Mouse (Mus musculus): ENCODE data around the gene Gstt2. TPM values are rescaled to one million over a fixed set of nuclear protein-coding genes. Genes with fewer than 3 reads are reported as not detected.
"Not testable (repeated sequence)": the region's sequence is repeated elsewhere in the genome, so short reads cannot be mapped to it uniquely, and the experiment has no call there.

The Gstt2 gene
- polyA plus RNA-seq, 1 experiment from 2014 or later: 16.2 TPM

GRCm38 (mm10) chr10:75873543-75874170 lies 36.4 kb upstream of the Gstt2 start:
- Histone ChIP-seq H3K36me3 (ENCODE audit: control insufficient read depth, insufficient read depth) (no peaks in the 10 kb centered on the region), H3K9ac (ENCODE audit: low read length) (peak overlapping the region; percentile 61), H3K27me3 (ENCODE audit: control insufficient read depth, insufficient read depth, low read length) (no peaks in the 10 kb centered on the region), H3K4me3 (ENCODE audit: low read length) (peak overlapping the region; percentile 47; the same call in 1 of the 2 replicates), H3K4me1 (ENCODE audit: control insufficient read depth, insufficient read depth, low read length) (peaks cover 11% of the 10 kb centered on the region), H3K9me3 (replicated peaks; ENCODE audit: control insufficient read depth, low read length) (no peaks in the 10 kb centered on the region), H3K27ac (ENCODE audit: low read length) (peak overlapping the region; percentile 52), H3K4me2 (ENCODE audit: low read depth, low read length) (peak overlapping the region; percentile 76)
- ATAC-seq (replicated peaks; ENCODE audit: extremely low read depth, insufficient read depth, low FRiP score): no peak
- 32% methylated on average over 10 of the region's 10 CpGs for WGBS

GRCm38 (mm10) chr10:75872915-75873542 lies 35.8 kb upstream of the Gstt2 start:
- H3K27me3 ChIP-seq (ENCODE audit: control insufficient read depth, insufficient read depth, low read length): no peaks in the 10 kb centered on the region
- peak; percentile 94 for ATAC-seq (replicated peaks; ENCODE audit: extremely low read depth, insufficient read depth, low FRiP score)
- no peaks in the 10 kb centered on the region for H3K36me3 ChIP-seq (ENCODE audit: control insufficient read depth, insufficient read depth)
- WGBS: 4% methylated on average over 11 of the region's 11 CpGs
- H3K4me3 ChIP-seq (ENCODE audit: low read length): peak overlapping the region; percentile 47
- H3K4me2 ChIP-seq (ENCODE audit: low read depth, low read length): peak overlapping the region; percentile 76
- H3K27ac ChIP-seq (ENCODE audit: low read length): peak overlapping the region; percentile 52
- no peaks in the 10 kb centered on the region for H3K9me3 ChIP-seq (replicated peaks; ENCODE audit: control insufficient read depth, low read length)
- peaks cover 11% of the 10 kb centered on the region for H3K4me1 ChIP-seq (ENCODE audit: control insufficient read depth, insufficient read depth, low read length)
- H3K9ac ChIP-seq (ENCODE audit: low read length): peak overlapping the region; percentile 61

GRCm38 (mm10) chr10:75872025-75872914 lies 35.0 kb upstream of the Gstt2 start:
- H3K4me1 ChIP-seq (ENCODE audit: control insufficient read depth, insufficient read depth, low read length): peaks cover 11% of the 10 kb centered on the region
- no peak for ATAC-seq (replicated peaks; ENCODE audit: extremely low read depth, insufficient read depth, low FRiP score)
- H3K27ac ChIP-seq (ENCODE audit: low read length): peak overlapping the region; percentile 52
- H3K4me2 ChIP-seq (ENCODE audit: low read depth, low read length): peak overlapping the region; percentile 76
- no peaks in the 10 kb centered on the region for H3K36me3 ChIP-seq (ENCODE audit: control insufficient read depth, insufficient read depth)
- no peaks in the 10 kb centered on the region for H3K27me3 ChIP-seq (ENCODE audit: control insufficient read depth, insufficient read depth, low read length)
- 35% methylated on average over 10 of the region's 10 CpGs for WGBS
- H3K9me3 ChIP-seq (replicated peaks; ENCODE audit: control insufficient read depth, low read length): no peaks in the 10 kb centered on the region
- peak overlapping the region; percentile 47 for H3K4me3 ChIP-seq (ENCODE audit: low read length)
- peak overlapping the region; percentile 57 for H3K9ac ChIP-seq (ENCODE audit: low read length)

GRCm38 (mm10) chr10:75861587-75861986 lies 24.4 kb upstream of the Gstt2 start:
- Histone ChIP-seq H3K27ac (ENCODE audit: low read length) (no peak overlapping the region), H3K4me2 (ENCODE audit: low read depth, low read length) (no peak overlapping the region), H3K9ac (ENCODE audit: low read length) (no peak overlapping the region), H3K36me3 (ENCODE audit: control insufficient read depth, insufficient read depth) (peaks cover 14% of the 10 kb centered on the region), H3K4me1 (ENCODE audit: control insufficient read depth, insufficient read depth, low read length) (peaks cover 26% of the 10 kb centered on the region), H3K9me3 (replicated peaks; ENCODE audit: control insufficient read depth, low read length) (no peaks in the 10 kb centered on the region), H3K4me3 (ENCODE audit: low read length) (no peak overlapping the region), H3K27me3 (ENCODE audit: control insufficient read depth, insufficient read depth, low read length) (no peaks in the 10 kb centered on the region)
- no peak for ATAC-seq (replicated peaks; ENCODE audit: extremely low read depth, insufficient read depth, low FRiP score)
- WGBS: 77% methylated on average over 5 of the region's 5 CpGs

GRCm38 (mm10) chr10:75860746-75861145 lies 23.5 kb upstream of the Gstt2 start:
- peak overlapping the region; percentile 84 for H3K9ac ChIP-seq (ENCODE audit: low read length)
- H3K4me3 ChIP-seq (ENCODE audit: low read length): no peak overlapping the region
- H3K27ac ChIP-seq (ENCODE audit: low read length): peak overlapping the region; percentile 93
- peak overlapping the region; percentile 83 for H3K4me2 ChIP-seq (ENCODE audit: low read depth, low read length)
- no peaks in the 10 kb centered on the region for H3K27me3 ChIP-seq (ENCODE audit: control insufficient read depth, insufficient read depth, low read length)
- H3K9me3 ChIP-seq (replicated peaks; ENCODE audit: control insufficient read depth, low read length): no peaks in the 10 kb centered on the region
- peaks cover 26% of the 10 kb centered on the region for H3K4me1 ChIP-seq (ENCODE audit: control insufficient read depth, insufficient read depth, low read length)
- H3K36me3 ChIP-seq (ENCODE audit: control insufficient read depth, insufficient read depth): peaks cover 14% of the 10 kb centered on the region
- ATAC-seq (replicated peaks; ENCODE audit: extremely low read depth, insufficient read depth, low FRiP score): peak; percentile 38; the same call in 1 of the 2 replicates
- 24% methylated on average over 7 of the region's 7 CpGs for WGBS

GRCm38 (mm10) chr10:75859786-75860470 lies 22.7 kb upstream of the Gstt2 start, which contains the start of gene Mif:
Mif (minus strand) TSS chr10:75860240.
- H3K27me3 ChIP-seq (ENCODE audit: control insufficient read depth, insufficient read depth, low read length); H3K9me3 ChIP-seq (replicated peaks; ENCODE audit: control insufficient read depth, low read length): not testable (repeated sequence)
- Histone ChIP-seq H3K9ac (ENCODE audit: low read length) (peak within 1 kb of the TSS; percentile 84), H3K4me1 (ENCODE audit: control insufficient read depth, insufficient read depth, low read length) (peaks cover 26% of the 10 kb centered on the region), H3K27ac (ENCODE audit: low read length) (peak within 1 kb of the TSS; percentile 93), H3K4me3 (ENCODE audit: low read length) (peak within 1 kb of the TSS; percentile 61), H3K4me2 (ENCODE audit: low read depth, low read length) (peak within 1 kb of the TSS; percentile 83), H3K36me3 (ENCODE audit: control insufficient read depth, insufficient read depth) (peaks cover 14% of the 10 kb centered on the region)
- under 1% methylated on average over 41 of the region's 46 CpGs for WGBS
- ATAC-seq (replicated peaks; ENCODE audit: extremely low read depth, insufficient read depth, low FRiP score): peak; percentile 97

- H3K4me1 ChIP-seq (ENCODE audit: control insufficient read depth, insufficient read depth, low read length): peaks cover 26% of the 10 kb centered on the region
- H3K27ac ChIP-seq (ENCODE audit: low read length): peak overlapping the region; percentile 93
- H3K9ac ChIP-seq (ENCODE audit: low read length): peak overlapping the region; percentile 84
- 3% methylated on average over 27 of the region's 27 CpGs for WGBS
- H3K36me3 ChIP-seq (ENCODE audit: control insufficient read depth, insufficient read depth): peaks cover 14% of the 10 kb centered on the region
- no peaks in the 10 kb centered on the region for H3K27me3 ChIP-seq (ENCODE audit: control insufficient read depth, insufficient read depth, low read length)
- peak; percentile 47 for ATAC-seq (replicated peaks; ENCODE audit: extremely low read depth, insufficient read depth, low FRiP score)
- peak overlapping the region; percentile 83 for H3K4me2 ChIP-seq (ENCODE audit: low read depth, low read length)
- H3K4me3 ChIP-seq (ENCODE audit: low read length): peak overlapping the region; percentile 61
- no peaks in the 10 kb centered on the region for H3K9me3 ChIP-seq (replicated peaks; ENCODE audit: control insufficient read depth, low read length)
Observed at GRCm38 (mm10) chr10:75859107-75859746, 22.0 kb upstream of the Gstt2 start.

GRCm38 (mm10) chr10:75857598-75857997 lies 20.4 kb upstream of the Gstt2 start:
- peaks cover 26% of the 10 kb centered on the region for H3K4me1 ChIP-seq (ENCODE audit: control insufficient read depth, insufficient read depth, low read length)
- no peaks in the 10 kb centered on the region for H3K27me3 ChIP-seq (ENCODE audit: control insufficient read depth, insufficient read depth, low read length)
- no peak overlapping the region for H3K4me3 ChIP-seq (ENCODE audit: low read length)
- H3K36me3 ChIP-seq (ENCODE audit: control insufficient read depth, insufficient read depth): peaks cover 14% of the 10 kb centered on the region
- no peak for ATAC-seq (replicated peaks; ENCODE audit: extremely low read depth, insufficient read depth, low FRiP score)
- H3K27ac ChIP-seq (ENCODE audit: low read length): no peak overlapping the region
- H3K9ac ChIP-seq (ENCODE audit: low read length): no peak overlapping the region
- 88% methylated on average over 4 of the region's 4 CpGs for WGBS
- H3K4me2 ChIP-seq (ENCODE audit: low read depth, low read length): no peak overlapping the region
- no peaks in the 10 kb centered on the region for H3K9me3 ChIP-seq (replicated peaks; ENCODE audit: control insufficient read depth, low read length)
